Mouse (Mus musculus): ENCODE measurements around the gene Olfm2.

- TF ChIP-seq POLR2A (IDR thresholded peaks at IDR 0.05; ENCODE audit: low read depth, low read length) (no peak), CTCF (IDR thresholded peaks at IDR 0.05; ENCODE audit: extremely low read depth, insufficient read depth, insufficient read length, insufficient replicate concordance) (no peak)
Measured at GRCm38 (mm10) chr9:20765274-20765673, 19.1 kb upstream of the Olfm2 start.

All from spleen, adult 2 months (tissue).